12 mouse cellular contexts compared by ENCODE assay signal in genomic region chr11:81757221-81757620, GRCm38 (mm10).
DNase-seq lines count a peak whose midpoint lies in the region.
"Had no signal": no experiment of that assay in that cellular context is flagged by ENCODE, and none has a peak within 500 bp of the region (broad histone marks: within the 10 kb centered on the region; RNA-seq: fewer than 3 reads in every experiment).

No protein-coding gene starts in this region.

- DNase-seq in cerebellum, adult 9-10 months: peak; percentile 46
- DNase-seq in cerebellum, postnatal 36 days: no peak
- DNase-seq in cerebellum, postnatal 10 days: peak; percentile 39 to 59
- DNase-seq in cerebellum, adult 8-10 months: no peak
- peak; percentile 5 for DNase-seq in heart, adult 11 months
- no peak for DNase-seq in heart, adult 8-10 months (ENCODE audit: low spot score)
- no peak for DNase-seq in frontal cortex, postnatal 36 days (ENCODE audit: low spot score in 2 of 2)
- DNase-seq: adrenal gland, adult 2 months; adrenal gland, postnatal 10 days; adrenal gland, postnatal 25 days; forebrain, postnatal 0 days; gastrocnemius, adult 2 months had no signal

Comparison
In these comparisons a context has a peak if more than half of its experiments do, and no peak if none do; other contexts are left out.
1. DNase-seq: peak in cerebellum, adult 9-10 months (single experiment), cerebellum, postnatal 10 days (2 of 2) and heart, adult 11 months (single experiment); none in cerebellum, postnatal 36 days (0 of 2), cerebellum, adult 8-10 months (single experiment), heart, adult 8-10 months (single experiment) and frontal cortex, postnatal 36 days (0 of 2).